Mouse (Mus musculus) myocyte (in vitro differentiated cells): ENCODE measurements at regions not wholly inside any gene's neighbourhood (a gene's known extent, or its start where the extent isn't known, plus 50 kb on each side); places are given as distances from the start of the nearest gene placed in this dataset.

Experiments
- H3K27me3 ChIP-seq: one replicate; pipeline ENCODE4 v1.6.1; 2011; ENCODE audit not compliant: control insufficient read depth, insufficient read depth, insufficient read length
- H3K36me3 ChIP-seq: one replicate; pipeline ENCODE4 v1.6.1; 2011; ENCODE audit not compliant: control insufficient read depth, insufficient read depth
- H3K4me2 ChIP-seq: one replicate; pipeline ENCODE4 v1.6.1; 2011; ENCODE audit warnings: low read depth, control low read depth
- H3K4me3 ChIP-seq: one replicate; pipeline ENCODE4 v1.5.1; 2011; ENCODE audit warnings: mild to moderate bottlenecking, control low read depth, moderate library complexity
- H3K79me2 ChIP-seq: one replicate; pipeline ENCODE4 v1.6.1; 2011; ENCODE audit not compliant: control insufficient read depth, insufficient read depth
- H3ac ChIP-seq: one replicate; pipeline ENCODE4 v1.6.1; 2011; ENCODE audit not compliant: control insufficient read depth, insufficient read length
- CEBPB ChIP-seq: IDR thresholded peaks from 2 replicates; pipeline ENCODE4 v1.6.1; 2011; ENCODE audit warnings: mild to moderate bottlenecking, moderate library complexity; ENCODE audit not compliant: poor library complexity, insufficient read depth, severe bottlenecking
- E2F4 ChIP-seq: IDR thresholded peaks from one replicate; pipeline ENCODE4 v1.6.1; 2011; ENCODE audit warnings: mild to moderate bottlenecking, control low read depth, moderate library complexity; ENCODE audit not compliant: insufficient read depth
- MAX ChIP-seq: IDR thresholded peaks from one replicate; pipeline ENCODE4 v1.6.1; 2011; ENCODE audit warnings: low read depth, mild to moderate bottlenecking, control low read depth
- MYOD1 ChIP-seq, 3 experiments: IDR thresholded peaks; one replicate each; pipeline ENCODE4 v1.6.1; 2011; ENCODE audit warnings: control low read depth in 2 of 3, low read depth in 2 of 3, mild to moderate bottlenecking in 2 of 3, moderate library complexity in 1 of 3; ENCODE audit not compliant: insufficient read length in 2 of 3, control insufficient read depth in 1 of 3
- MYOG ChIP-seq, 3 experiments: IDR thresholded peaks; one replicate each; pipeline ENCODE4 v1.6.1; 2011; ENCODE audit warnings: control low read depth in 2 of 3, low read depth in 2 of 3, mild to moderate bottlenecking in 2 of 3; ENCODE audit not compliant: insufficient read length in 2 of 3, control insufficient read depth in 1 of 3, insufficient read depth in 1 of 3
- POLR2A ChIP-seq: IDR thresholded peaks from one replicate; pipeline ENCODE4 v1.6.1; 2011; ENCODE audit warnings: low read depth, mild to moderate bottlenecking, control low read depth, moderate library complexity; ENCODE audit not compliant: insufficient read length
- POLR2AphosphoS2 ChIP-seq: IDR thresholded peaks from one replicate; pipeline ENCODE4 v1.6.1; 2011; ENCODE audit warnings: low read depth, control low read depth; ENCODE audit not compliant: insufficient read length
- REST ChIP-seq: IDR thresholded peaks from one replicate; pipeline ENCODE4 v1.6.1; 2011; ENCODE audit warnings: mild to moderate bottlenecking, control low read depth, moderate library complexity; ENCODE audit not compliant: insufficient read depth, insufficient read length
- SRF ChIP-seq: IDR thresholded peaks from one replicate; pipeline ENCODE4 v1.6.1; 2011; ENCODE audit warnings: low read depth; ENCODE audit not compliant: control insufficient read depth, insufficient read length
- TCF12 ChIP-seq: IDR thresholded peaks from one replicate; pipeline ENCODE4 v1.6.1; 2011; ENCODE audit warnings: mild to moderate bottlenecking, control low read depth; ENCODE audit not compliant: poor library complexity, insufficient read depth, severe bottlenecking
- TCF3 ChIP-seq: IDR thresholded peaks from one replicate; pipeline ENCODE4 v1.6.1; 2011; ENCODE audit warnings: low read depth, control low read depth; ENCODE audit not compliant: insufficient read length
- USF1 ChIP-seq: IDR thresholded peaks from one replicate; pipeline ENCODE4 v1.6.1; 2011; ENCODE audit warnings: low read depth, mild to moderate bottlenecking, control low read depth, moderate library complexity

DNA sequence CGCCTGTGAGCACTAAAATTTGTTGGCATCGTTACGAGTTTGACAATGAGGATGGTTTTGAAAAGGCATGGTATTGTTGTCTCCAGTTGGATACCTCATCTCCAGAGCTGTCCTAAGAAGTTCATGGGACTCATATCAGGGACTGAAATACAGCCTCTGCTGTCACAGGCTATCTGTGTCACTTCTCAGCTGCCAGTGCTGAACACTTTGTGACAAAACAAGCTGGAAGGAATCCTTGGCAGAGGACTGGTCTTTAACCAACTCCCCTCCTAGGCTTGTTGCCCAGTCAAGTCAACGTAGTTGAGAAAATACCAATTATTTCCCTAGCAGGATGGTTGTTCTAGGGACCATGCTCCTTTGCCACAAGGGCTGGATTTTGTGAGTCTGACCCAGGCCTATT lies 256.6 kb upstream of the Lsamp start:
- no peak for TF ChIP-seq E2F4
- TF ChIP-seq MYOD1 (IDR thresholded peaks at IDR 0.05; ENCODE audit: control insufficient read depth in 1 of 3, insufficient read length in 2 of 3, low read depth in 2 of 3): no peak
- TF ChIP-seq POLR2A: no peak
- no peak for TF ChIP-seq CEBPB
- no peak for TF ChIP-seq SRF
- no peak for TF ChIP-seq TCF3
- no peak for TF ChIP-seq TCF12
- no peak for TF ChIP-seq POLR2AphosphoS2
- TF ChIP-seq MAX: no peak

DNA sequence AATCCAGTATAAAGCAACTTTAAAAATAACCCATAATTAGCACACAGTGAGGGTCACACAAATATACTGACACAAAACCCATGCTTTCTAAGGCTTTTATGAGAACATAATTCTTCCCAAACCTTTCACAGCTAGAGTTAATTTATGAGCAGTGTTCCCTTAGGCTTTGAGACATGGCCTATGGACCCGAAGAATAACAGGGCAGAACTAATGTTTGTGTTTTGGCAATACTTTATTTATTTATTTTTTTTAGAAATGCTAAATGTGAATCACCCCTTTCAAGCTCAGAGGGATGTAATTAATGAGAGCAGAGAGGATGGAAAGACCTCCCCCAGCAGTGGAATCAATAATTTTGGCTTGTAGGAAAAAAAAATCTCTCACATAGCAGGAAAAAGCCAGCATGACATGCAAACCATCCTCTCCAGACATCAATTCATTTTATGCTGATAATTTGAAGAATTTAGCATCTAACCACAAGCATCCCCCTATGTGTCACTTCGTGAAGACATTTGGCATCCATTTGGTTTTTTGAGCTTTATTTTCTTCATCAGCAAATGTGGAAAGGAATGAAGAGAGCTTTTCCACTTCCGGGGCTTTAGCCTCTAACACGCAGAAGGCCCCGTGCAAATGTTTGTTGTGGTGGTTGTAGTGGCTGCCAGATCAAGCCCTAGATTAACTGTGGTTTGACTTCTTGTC lies 238.0 kb upstream of the Lsamp start:
- no peak overlapping the region for H3K4me3 ChIP-seq
- TF ChIP-seq SRF (no peak), TCF12 (no peak), E2F4 (no peak), MAX (no peak), USF1 (no peak), TCF3 (no peak), REST (no peak), MYOD1 (IDR thresholded peaks at IDR 0.05; ENCODE audit: control insufficient read depth in 1 of 3, insufficient read length in 2 of 3, low read depth in 2 of 3) (no peak), POLR2A (no peak), CEBPB (no peak), MYOG (IDR thresholded peaks at IDR 0.05; ENCODE audit: control insufficient read depth in 1 of 3, insufficient read depth in 1 of 3, insufficient read length in 2 of 3, low read depth in 2 of 3) (no peak), POLR2AphosphoS2 (no peak)
- H3K4me2 ChIP-seq: no peak overlapping the region
- H3K27me3 ChIP-seq: no peaks in the 10 kb centered on the region
- H3ac ChIP-seq: no peak overlapping the region
- H3K36me3 ChIP-seq: no peaks in the 10 kb centered on the region
- H3K79me2 ChIP-seq: no peaks in the 10 kb centered on the region

More for the DNA sequence above, 256.6 kb upstream of the Lsamp start:
- no peaks in the 10 kb centered on the region for H3K79me2 ChIP-seq
- no peak overlapping the region for H3K4me2 ChIP-seq
- H3ac ChIP-seq: no peak overlapping the region
- H3K27me3 ChIP-seq: no peaks in the 10 kb centered on the region
- no peak overlapping the region for H3K4me3 ChIP-seq
- no peaks in the 10 kb centered on the region for H3K36me3 ChIP-seq

DNA sequence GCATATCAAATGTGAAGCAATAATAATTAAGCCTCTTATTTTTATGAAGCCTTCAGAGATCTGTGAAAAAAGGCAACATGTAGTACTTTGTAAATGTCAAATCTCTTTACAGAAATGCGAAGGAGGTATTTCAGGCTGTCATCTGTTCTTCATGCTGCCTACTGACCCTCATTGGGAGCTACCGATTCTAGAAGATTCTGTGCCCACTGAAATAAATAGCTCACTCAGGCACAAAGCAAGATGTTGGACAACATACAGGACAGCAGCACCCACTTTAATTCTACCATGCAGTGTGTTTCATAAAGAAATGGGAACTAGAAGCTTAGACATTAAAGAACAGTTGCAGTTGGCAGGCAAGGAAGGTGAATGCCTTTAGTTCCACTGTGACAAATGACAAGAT lies 232.4 kb upstream of the Lsamp start:
- no peak overlapping the region for H3ac ChIP-seq
- no peak overlapping the region for H3K4me2 ChIP-seq
- no peaks in the 10 kb centered on the region for H3K36me3 ChIP-seq
- H3K79me2 ChIP-seq: no peaks in the 10 kb centered on the region
- no peaks in the 10 kb centered on the region for H3K27me3 ChIP-seq
- TF ChIP-seq CEBPB: no peak
- no peak for TF ChIP-seq SRF
- no peak overlapping the region for H3K4me3 ChIP-seq

DNA sequence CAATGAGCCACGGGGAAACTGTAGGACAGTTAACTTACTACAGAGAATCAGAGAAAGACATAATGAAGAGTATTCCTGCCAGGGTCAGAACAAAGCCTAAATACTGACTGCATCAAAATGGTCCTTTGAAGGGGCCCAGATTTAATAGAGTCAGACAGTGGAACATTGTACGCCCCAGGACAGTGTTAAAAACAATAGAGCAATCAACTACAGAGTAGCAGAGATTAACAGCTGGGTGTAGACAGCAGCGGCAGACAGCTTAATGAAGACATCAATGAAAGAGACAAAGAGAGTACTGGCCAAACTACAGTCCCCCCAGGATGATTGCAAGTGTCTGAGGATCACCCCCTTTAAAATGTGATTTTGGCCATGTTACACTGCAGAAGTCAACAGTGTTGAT lies 183.1 kb upstream of the Lsamp start:
- Histone ChIP-seq H3K4me3 (no peak overlapping the region), H3K79me2 (no peaks in the 10 kb centered on the region), H3K36me3 (no peaks in the 10 kb centered on the region), H3K27me3 (no peaks in the 10 kb centered on the region), H3ac (no peak overlapping the region), H3K4me2 (no peak overlapping the region)
- no peak for TF ChIP-seq POLR2A
- TF ChIP-seq TCF12: no peak

DNA sequence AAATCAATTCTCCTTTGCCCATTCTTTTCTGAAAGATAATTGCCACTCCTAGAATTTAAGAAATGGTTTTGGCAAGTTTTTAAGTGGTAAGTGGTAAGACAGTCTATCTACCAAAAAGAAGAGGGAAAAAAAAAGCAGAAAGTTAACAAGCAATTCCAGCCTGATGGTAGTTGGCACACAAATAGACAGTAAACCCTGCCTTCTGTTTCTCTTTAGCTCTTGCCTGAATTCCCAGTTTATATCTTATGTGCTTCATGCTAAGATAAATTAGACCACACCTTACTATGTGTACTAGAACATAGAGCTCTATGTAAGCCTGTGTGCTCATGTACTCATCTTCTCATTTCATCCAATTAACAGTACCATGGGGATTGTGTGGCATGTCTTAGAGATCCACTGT lies 164.0 kb upstream of the Lsamp start:
- no peak overlapping the region for H3ac ChIP-seq
- no peak overlapping the region for H3K4me2 ChIP-seq
- no peaks in the 10 kb centered on the region for H3K27me3 ChIP-seq
- no peaks in the 10 kb centered on the region for H3K36me3 ChIP-seq
- H3K4me3 ChIP-seq: no peak overlapping the region
- TF ChIP-seq POLR2A (no peak), SRF (no peak), CEBPB (no peak), TCF3 (no peak), MYOD1 (IDR thresholded peaks at IDR 0.05; ENCODE audit: control insufficient read depth in 1 of 3, insufficient read length in 2 of 3, low read depth in 2 of 3) (no peak), REST (no peak), POLR2AphosphoS2 (no peak), TCF12 (no peak), USF1 (no peak), MYOG (IDR thresholded peaks at IDR 0.05; ENCODE audit: control insufficient read depth in 1 of 3, insufficient read depth in 1 of 3, insufficient read length in 2 of 3, low read depth in 2 of 3) (no peak), E2F4 (no peak), MAX (no peak)
- H3K79me2 ChIP-seq: no peaks in the 10 kb centered on the region
